Mouse (Mus musculus) erythroid progenitor cell, adult 5-6 weeks (primary cell): ENCODE results near the gene Rab11fip3. TPM values are rescaled to one million over a fixed set of nuclear protein-coding genes. Genes with fewer than 3 reads are reported as not detected.
A peak's percentile ranks its signal among the peaks of the same experiment; 100 is the strongest.

ENCODE experiments used
- ATAC-seq: replicated peaks from 2 replicates; pipeline ENCODE4 v1.8.0; 2016; ENCODE audit warnings: moderate number of reproducible peaks, mild to moderate bottlenecking, moderate TSS enrichment, inconsistent platforms; ENCODE audit not compliant: poor library complexity, low FRiP score, severe bottlenecking
- total RNA-seq, 2 experiments: library from RNA; stranded (forward) in 1 of 2; stranded (reverse) in 1 of 2; fragments of 150-400 nt in 1 of 2; fragments of 186-747, 209-891 nt in 1 of 2; gene quantifications; 2 replicates each; pipeline versions ENCODE4 v1.2.3 to v1.2.4; 2015 to 2017; ENCODE audit warnings: low replicate concordance in 2 of 2

Rab11fip3 gene
- total RNA-seq, 2 experiments from 2014 or later, result not detected

GRCm38 (mm10) chr17:26089905-26090632 lies 20.7 kb upstream of the Rab11fip3 start, which contains the start of gene Decr2:
Gene Decr2 (minus strand): TSS chr17:26090337.
- peak; percentile 83 for ATAC-seq

GRCm38 (mm10) chr17:26087059-26087564 lies 17.8 kb upstream of the Rab11fip3 start:
- no peak for ATAC-seq

GRCm38 (mm10) chr17:26080867-26081266 lies 11.5 kb upstream of the Rab11fip3 start:
- ATAC-seq, result no peak

DNA sequence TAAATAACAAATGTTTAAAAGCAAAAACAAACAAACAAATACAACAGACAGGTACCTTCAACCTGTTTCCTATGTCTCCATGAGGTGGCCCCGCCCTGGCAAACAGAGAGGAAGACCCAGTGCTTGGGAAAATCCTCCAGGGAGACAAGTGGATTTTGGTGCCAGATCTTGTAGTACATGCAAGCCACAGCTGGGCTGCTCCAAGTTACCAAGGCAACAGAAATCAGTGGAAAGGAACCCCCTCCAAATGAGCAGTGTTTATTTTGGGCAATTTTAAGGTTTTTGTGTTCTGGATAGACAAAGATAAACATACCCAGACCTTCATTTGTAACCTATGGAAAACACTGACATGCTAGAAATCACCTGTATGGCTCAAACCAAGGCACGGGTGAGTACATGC lies 9.5 kb upstream of the Rab11fip3 start:
- no peak for ATAC-seq

DNA sequence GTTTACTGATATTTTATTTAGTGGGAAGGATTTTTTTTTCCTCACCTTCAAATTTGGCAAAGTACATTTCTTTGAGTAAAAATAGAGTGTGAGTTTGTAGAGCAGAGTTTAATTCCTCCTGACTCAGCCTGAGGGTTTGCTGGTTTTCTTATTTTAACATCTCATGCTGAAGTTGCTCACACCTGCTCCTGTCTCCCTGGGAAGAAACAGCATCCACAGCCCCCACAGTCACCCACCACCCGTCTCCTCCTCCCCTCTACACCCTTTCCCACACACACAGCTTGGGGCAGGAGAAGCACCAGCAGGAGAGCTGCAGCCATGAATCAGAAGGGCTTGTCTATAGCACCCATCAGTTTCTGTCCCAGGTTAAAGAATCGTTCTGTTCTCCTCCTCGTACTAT lies 5.9 kb upstream of the Rab11fip3 start:
- no peak for ATAC-seq

- ATAC-seq, result no peak
Observed at GRCm38 (mm10) chr17:26070136-26070535, 781 bp upstream of the Rab11fip3 start.

GRCm38 (mm10) chr17:26068024-26068830 lies 1.1 kb downstream of the Rab11fip3 start:
- no peak for ATAC-seq

DNA sequence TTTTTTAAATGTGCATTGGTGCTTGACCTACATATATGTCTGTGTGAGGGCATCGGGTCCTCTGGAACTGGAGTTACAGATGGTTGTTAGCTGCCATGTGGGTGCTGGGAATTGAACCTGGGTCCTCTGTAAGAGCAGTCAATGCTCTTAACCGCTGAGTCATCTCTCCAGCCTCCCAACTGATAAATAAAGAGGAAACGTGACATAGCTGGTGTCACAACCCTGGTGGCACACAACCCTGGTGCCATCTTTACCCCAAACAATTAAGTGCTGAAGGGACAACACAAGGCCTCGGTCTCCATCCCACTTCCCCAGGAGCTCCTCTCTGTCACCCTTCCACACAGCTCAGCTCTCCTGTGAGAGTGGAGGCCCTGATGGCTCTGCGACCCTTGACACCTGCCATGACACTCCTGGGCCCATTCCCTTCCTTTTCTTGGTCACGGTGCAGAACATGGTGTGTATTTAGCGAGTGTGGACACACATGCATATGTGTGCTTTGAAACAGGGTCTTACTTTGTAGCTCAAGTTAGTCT lies 2.8 kb downstream of the Rab11fip3 start:
- no peak for ATAC-seq

GRCm38 (mm10) chr17:26064916-26065315 lies 4.4 kb downstream of the Rab11fip3 start:
- no peak for ATAC-seq

GRCm38 (mm10) chr17:26057787-26058567 lies 11.4 kb downstream of the Rab11fip3 start:
- ATAC-seq, result no peak

DNA sequence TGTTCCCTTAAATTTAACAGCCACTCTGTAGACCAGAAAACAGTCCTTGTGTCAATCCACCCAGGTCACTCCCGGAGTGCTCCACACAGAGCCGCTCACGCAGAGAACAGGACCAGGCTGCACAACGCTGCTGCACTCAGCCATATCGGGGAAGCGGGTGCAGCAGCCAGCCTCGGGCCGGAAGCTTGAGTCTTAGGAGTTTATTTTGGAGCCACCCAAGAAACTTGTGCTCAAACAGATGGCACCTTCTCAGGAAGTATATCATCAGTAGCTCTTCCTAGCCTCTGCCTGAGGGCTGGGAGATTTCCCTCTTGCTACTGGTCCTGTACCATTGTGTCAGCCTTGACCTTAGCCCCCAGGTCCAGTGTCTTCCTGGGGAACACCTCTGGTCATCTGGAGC lies 12.1 kb downstream of the Rab11fip3 start:
- no peak for ATAC-seq

- no peak for ATAC-seq
Observed at GRCm38 (mm10) chr17:26055164-26055563, 14.2 kb downstream of the Rab11fip3 start.

DNA sequence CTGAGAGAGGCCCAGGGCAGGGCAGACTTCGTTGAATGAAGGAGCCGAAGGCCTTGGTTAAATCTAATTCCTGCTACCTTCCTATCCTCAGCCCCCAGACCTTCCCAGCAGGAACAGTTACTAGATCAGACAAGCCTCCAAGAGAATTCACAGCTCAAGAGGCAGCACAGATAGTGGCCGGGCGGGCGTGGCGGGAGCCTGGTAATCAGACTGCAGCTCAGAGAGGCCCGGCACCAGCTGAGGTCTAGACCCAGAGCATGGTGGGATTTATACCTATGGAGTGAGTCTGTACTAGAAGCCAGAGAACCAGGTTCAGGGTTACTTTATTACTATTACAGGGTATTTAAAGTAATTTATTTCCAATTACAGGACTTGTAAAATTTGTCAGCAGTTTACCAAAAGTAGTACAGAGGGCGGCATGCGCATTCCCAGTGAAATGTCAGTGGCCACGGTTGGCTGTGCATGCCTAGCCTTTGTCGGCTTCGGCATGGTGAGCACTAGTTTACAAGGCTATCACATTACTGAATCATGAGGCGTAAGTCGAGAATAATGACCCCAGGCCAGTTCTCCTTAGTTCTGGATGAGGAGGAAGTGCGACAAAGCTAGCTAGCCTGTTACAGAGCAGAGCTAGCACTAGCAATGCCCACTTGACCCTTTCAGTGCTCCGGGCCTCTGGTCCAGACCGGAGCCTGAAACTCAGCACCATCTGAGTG lies 15.1 kb downstream of the Rab11fip3 start:
- ATAC-seq, result no peak

- ATAC-seq, result no peak
Observed at GRCm38 (mm10) chr17:26052706-26053105, 16.6 kb downstream of the Rab11fip3 start.

DNA sequence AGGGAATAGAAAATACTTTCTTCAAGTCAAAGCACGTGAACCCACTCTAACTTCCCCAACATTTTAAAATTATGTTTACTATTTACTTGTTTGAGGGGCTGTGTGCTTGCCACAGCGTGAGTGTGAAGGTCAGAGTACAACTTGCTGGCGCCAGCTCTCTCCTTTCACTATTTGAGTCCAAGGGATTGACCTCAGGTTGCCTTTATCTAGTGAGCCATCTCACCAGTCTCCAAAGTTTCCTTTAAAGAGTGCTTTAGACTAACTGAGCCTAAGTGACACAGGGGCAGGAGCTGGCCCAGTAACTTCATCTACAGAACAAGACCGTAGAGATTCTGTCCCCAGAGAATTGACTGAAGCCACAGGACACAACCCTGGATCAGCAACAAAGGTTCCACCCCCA lies 17.3 kb downstream of the Rab11fip3 start:
- ATAC-seq, result no peak

- ATAC-seq, result no peak
Observed at GRCm38 (mm10) chr17:26048118-26048517, 21.2 kb downstream of the Rab11fip3 start.

DNA sequence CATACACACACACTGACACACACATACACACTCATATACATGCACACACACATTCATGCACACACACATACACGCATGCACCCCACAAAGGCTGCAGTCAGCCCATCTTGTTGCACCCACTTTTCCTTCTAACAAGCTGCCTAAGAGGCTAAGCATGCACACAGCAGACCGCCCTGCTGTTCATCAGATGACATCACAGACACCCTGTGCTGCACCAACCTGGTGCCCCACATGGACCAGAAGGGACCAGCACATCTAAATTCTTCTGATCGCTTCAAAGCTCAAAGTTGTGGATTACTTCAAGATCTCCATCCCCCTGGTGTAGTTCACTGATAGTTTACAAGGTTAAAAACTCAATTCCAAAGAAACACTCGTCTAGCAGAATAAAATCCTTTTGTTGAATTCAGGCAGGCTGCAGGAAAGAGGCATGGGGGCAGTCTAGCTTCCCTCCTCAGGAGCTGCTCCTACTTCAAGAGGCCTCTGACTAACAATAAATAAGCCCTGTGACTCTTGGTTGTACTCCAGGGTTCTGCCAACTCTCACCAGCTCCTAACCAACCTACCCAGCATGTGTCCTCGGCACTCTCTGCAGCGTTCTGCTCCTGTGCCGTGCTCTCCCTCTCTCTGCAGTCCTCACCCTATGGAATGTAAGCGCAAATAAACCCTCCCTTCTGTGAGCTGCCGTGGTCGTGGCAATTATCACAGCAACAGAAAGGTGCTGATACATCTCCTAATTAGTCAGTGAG lies 22.9 kb downstream of the Rab11fip3 start:
- no peak for ATAC-seq

DNA sequence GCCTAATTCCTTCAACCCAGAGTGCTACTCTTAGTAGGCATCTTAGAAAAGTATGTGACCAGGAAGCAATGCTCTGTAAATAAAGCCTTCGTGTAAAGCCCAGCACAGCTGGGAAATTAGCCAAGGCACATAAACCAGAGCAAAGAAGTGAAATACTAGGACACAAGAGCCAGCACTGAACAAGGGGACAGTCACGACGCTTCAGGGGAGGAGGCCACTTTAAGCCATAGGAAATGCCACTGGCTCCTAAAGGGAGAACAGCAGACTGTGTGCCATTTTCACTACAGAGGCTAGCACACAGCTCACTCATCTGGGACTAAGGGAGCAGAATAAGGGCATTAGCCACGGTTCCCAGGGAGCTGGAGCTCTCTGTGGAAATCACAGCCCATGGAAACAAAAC lies 24.1 kb downstream of the Rab11fip3 start:
- ATAC-seq, result no peak

GRCm38 (mm10) chr17:26043249-26043636 lies 26.1 kb downstream of the Rab11fip3 start:
- ATAC-seq, result no peak
